Mouse (Mus musculus): ENCODE results near the gene Tmbim6.

DNA sequence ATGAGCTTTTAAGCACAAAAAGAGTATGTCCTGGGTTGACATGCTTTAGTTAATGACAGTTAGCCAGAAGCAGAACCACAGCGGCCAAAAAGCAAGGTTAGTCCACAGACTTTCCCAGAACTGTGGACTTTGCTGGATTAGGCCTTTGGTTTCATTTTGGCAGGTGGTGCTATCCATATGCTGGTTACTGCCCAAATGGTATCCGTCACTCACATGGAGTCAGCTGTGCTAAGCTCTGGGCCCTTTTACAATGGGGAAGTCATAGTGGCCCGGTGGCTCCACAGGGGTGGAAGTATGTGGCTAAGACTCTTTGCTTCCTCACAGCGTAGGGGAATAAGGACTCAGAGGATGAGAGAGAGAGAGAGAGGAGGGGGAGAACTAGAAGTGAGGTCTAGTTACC is 4.7 kb upstream of the Tmbim6 start:
- TF ChIP-seq MAFK (IDR thresholded peaks at IDR 0.05; ENCODE audit: insufficient read depth, low read depth, low read length) (no peak), ZNF384 (IDR thresholded peaks at IDR 0.05; ENCODE audit: low read depth, low read length) (no peak), ZC3H11A (IDR thresholded peaks at IDR 0.05; ENCODE audit: borderline replicate concordance, low read depth, low read length) (no peak)

Data from ES-E14 (cell line).